Mouse (Mus musculus) kidney, embryonic 16.5 days (tissue): ENCODE data around the gene Olfr204. TPM values are rescaled to one million over a fixed set of nuclear protein-coding genes. Genes with fewer than 3 reads are reported as not detected.
"Not testable (repeated sequence)": the region's sequence is repeated elsewhere in the genome, so short reads cannot be mapped to it uniquely, and the experiment has no call there.

Experiments
- ATAC-seq: fragments of 200-750 bp; cut with Nextera tagmentation; 2 replicates; pipeline ENCODE4 v1.8.0; 2017; ENCODE audit warnings: moderate TSS enrichment; ENCODE audit not compliant: low FRiP score, low TSS enrichment
- H3K27ac ChIP-seq: fragments of 300-500 bp; sonication (generic); 2 replicates; pipeline ENCODE4 v1.5.1; 2014; ENCODE audit warnings: low read length
- H3K27me3 ChIP-seq: fragments of 300-500 bp; sonication (generic); 2 replicates; pipeline ENCODE4 v1.6.1; 2014; ENCODE audit warnings: low read length, control low read depth, mixed read lengths; ENCODE audit not compliant: insufficient read depth
- H3K36me3 ChIP-seq: fragments of 300-500 bp; sonication (generic); 2 replicates; pipeline ENCODE4 v1.6.1; 2014; ENCODE audit warnings: low read length, control low read depth, mixed read lengths; ENCODE audit not compliant: insufficient read depth
- H3K4me1 ChIP-seq: fragments of 300-500 bp; sonication (generic); 2 replicates; pipeline ENCODE4 v1.6.1; 2014; ENCODE audit warnings: low read length, control low read depth, mixed read lengths; ENCODE audit not compliant: insufficient read depth
- H3K4me2 ChIP-seq: fragments of 300-500 bp; sonication (generic); replicated peaks from 2 replicates; pipeline ENCODE4 v1.6.1; 2014; ENCODE audit warnings: low read depth, low read length
- H3K4me3 ChIP-seq: fragments of 300-500 bp; sonication (generic); 2 replicates; pipeline ENCODE4 v1.5.1; 2014; ENCODE audit warnings: mild to moderate bottlenecking, low read length
- H3K9ac ChIP-seq: fragments of 300-500 bp; sonication (generic); replicated peaks from 2 replicates; pipeline ENCODE4 v1.6.1; 2014; ENCODE audit warnings: low read length
- H3K9me3 ChIP-seq: fragments of 300-500 bp; sonication (generic); 2 replicates; pipeline ENCODE4 v1.6.1; 2016; ENCODE audit warnings: low read length, control low read depth
- WGBS: fragments of 180-500 bp; shearing (Covaris S2); extraction: QIAGEN DNeasy Blood & Tissue Kit; methylation state at CpG from one replicate; pipeline ENCODE4 v1.1.7; 2014; 5-methylcytosine and 5-hydroxymethylcytosine counted together
- polyA plus RNA-seq: library from polyadenylated mRNA; unstranded; fragments of >200 nt; fragmentation: Nextera tagmentation; extraction: Ambion mirVana; gene quantifications from 2 replicates; pipeline ENCODE4 v1.2.1, GENCODE M21; 2015

Olfr204 gene
- polyA plus RNA-seq, 1 experiment from 2014 or later: not detected

DNA sequence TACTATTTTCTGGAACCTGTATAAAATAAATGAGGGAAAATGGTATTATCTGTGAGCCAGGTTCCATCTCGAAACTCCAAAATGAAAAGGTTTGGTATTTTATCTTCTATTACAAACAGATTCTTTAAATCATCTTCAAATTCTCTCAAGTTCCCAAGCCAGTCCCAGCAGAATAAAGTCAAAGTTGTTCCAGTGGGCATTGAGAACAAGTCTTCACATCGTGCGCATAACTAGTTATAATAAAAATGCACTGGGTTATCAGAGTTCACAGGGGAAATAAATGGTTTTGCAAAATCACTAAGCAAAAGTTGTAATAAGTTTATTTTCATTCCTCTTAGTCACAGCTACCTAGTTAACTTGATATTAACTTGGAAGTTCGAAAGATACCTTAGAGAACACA is 45.5 kb downstream of the Olfr204 start, which contains the start of gene Olfr201:
TSS of gene Olfr201 (minus strand) at position 101 of the 400 bp plus-strand sequence.
- H3K4me3 ChIP-seq, H3K27me3 ChIP-seq, H3K4me2 ChIP-seq, ATAC-seq, H3K9me3 ChIP-seq, H3K9ac ChIP-seq, H3K4me1 ChIP-seq, H3K36me3 ChIP-seq, H3K27ac ChIP-seq: not testable (repeated sequence)
- 89% methylated on average over 4 of the region's 4 CpGs for WGBS

DNA sequence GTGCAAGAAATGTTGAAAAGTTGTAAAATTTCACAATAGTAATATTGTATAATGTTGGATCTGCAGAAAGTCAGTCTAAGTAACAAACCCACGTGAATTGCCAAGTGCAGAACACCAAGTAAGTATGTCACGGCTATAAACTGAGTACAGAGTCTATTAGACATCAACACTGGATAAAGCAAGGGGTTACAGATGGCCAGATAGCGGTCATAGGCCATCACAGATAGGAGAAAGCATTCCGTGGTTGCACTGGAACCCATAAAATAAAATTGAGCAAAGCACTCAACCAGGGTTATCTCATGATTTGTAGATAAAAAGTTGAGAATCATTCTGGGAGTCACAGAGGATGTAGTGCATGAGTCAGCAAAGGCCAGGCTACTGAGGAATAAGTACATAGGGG is 49.0 kb downstream of the Olfr204 start:
- 73% methylated on average over 4 of the region's 4 CpGs for WGBS
- not testable (repeated sequence) for H3K4me3 ChIP-seq, H3K9me3 ChIP-seq, H3K27ac ChIP-seq, H3K27me3 ChIP-seq, H3K36me3 ChIP-seq, H3K4me2 ChIP-seq, H3K4me1 ChIP-seq, H3K9ac ChIP-seq, ATAC-seq

Other genes with a start within 250 kb of the Olfr204 start
- gene Olfr190, start 240.2 kb downstream of the Olfr204 start, polyA plus RNA-seq: not detected in 2 replicates
- not detected in 2 replicates for gene Olfr191, start 228.4 kb downstream of the Olfr204 start, polyA plus RNA-seq
- gene Olfr193, start 206.4 kb downstream of the Olfr204 start, polyA plus RNA-seq: not detected in 2 replicates
- gene Olfr194, start 197.2 kb downstream of the Olfr204 start, polyA plus RNA-seq: not detected in 2 replicates
- not detected in 2 replicates for gene Olfr195, start 171.2 kb downstream of the Olfr204 start, polyA plus RNA-seq
- not detected in 2 replicates for gene Olfr196, start 147.8 kb downstream of the Olfr204 start, polyA plus RNA-seq
- not detected in 2 replicates for gene Olfr198, start 114.7 kb downstream of the Olfr204 start, polyA plus RNA-seq
- not detected in 2 replicates for gene Olfr199, start 98.5 kb downstream of the Olfr204 start, polyA plus RNA-seq
- not detected in 2 replicates for gene Olfr201, start 45.6 kb downstream of the Olfr204 start, polyA plus RNA-seq
- gene Olfr202, start 31.5 kb downstream of the Olfr204 start, polyA plus RNA-seq: not detected in 2 replicates
- gene Olfr203, start 19.4 kb downstream of the Olfr204 start, polyA plus RNA-seq: not detected in 2 replicates
- gene Olfr205, start 12.9 kb upstream of the Olfr204 start, polyA plus RNA-seq: not detected in 2 replicates
- not detected in 2 replicates for gene Olfr206, start 31.0 kb upstream of the Olfr204 start, polyA plus RNA-seq
- not detected in 2 replicates for gene Olfr209, start 45.7 kb upstream of the Olfr204 start, polyA plus RNA-seq
- gene Gabrr3, start 89.1 kb upstream of the Olfr204 start, polyA plus RNA-seq: 0.06 TPM in 1 of 2 replicates, not detected in the other
- 37.8 and 39.8 TPM in 2 replicates for gene Riox2, start 153.5 kb upstream of the Olfr204 start, polyA plus RNA-seq